Mouse (Mus musculus): ENCODE measurements around the gene Fgfr2.
A peak's percentile ranks its signal among the peaks of the same experiment; 100 is the strongest.

Fgfr2 gene

DNA sequence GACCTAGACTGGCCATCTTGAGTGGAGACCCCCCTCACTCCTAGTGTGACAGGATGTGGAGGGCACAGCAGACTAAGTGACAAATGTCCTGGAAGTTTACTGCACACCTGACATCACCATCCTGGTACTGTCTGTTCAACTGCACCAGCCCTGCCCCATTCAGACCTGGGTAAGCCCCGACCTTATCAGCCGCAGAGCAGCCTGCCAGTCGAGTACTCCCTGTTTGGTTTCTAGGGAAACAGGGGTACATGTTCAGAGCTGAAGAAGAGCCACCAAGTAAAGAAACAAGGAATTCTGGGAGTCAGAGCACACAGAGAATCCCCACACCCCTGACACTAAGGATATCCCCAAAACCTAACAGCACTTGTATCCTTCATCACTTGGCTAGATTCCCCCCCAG lies 861.3 kb downstream of the Fgfr2 start:
- no peak for DNase-seq (ENCODE audit: low spot score)

GRCm38 (mm10) chr7:132260632-132261031 lies 862.5 kb downstream of the Fgfr2 start:
- DNase-seq (ENCODE audit: low spot score), result no peak

DNA sequence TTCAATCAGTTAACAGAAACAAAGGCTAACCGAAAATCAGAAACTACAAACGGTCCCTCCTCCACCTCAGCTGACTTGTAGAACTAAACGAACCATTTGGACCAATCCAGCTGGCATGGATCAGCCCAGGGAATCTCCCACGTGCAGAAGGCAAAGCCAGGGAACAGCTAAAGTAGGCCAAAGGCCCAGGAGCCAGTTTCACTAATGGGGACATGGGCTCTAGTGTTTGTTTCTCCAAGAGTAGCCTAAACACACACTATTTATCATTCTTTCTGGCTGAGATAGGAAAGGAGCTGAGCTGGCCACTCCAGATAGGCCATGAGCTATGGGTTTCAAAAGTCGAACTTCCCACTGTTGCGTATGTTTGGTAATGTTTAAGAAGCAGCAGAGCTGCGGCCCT lies 864.3 kb downstream of the Fgfr2 start:
- DNase-seq (ENCODE audit: low spot score), result no peak

DNA sequence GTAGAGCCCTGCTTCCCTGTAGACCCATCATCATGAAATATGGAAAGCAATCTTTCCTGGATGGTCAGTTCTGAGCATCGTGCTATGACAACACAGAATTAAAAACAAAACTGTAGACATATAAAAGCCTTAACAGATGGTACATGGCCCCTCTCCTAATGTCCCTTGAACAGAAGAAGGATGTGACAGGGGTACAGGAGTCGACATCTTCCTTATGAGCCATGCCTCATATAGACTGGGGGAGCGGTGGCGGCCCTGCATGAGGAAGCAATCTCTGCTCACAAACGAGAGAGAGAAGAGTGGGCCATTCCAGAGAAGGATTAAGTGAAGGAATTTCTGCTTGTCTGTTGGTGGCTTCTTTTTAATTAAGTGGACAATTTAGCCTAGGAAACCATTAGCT lies 864.9 kb downstream of the Fgfr2 start:
- no peak for DNase-seq (ENCODE audit: low spot score)

DNA sequence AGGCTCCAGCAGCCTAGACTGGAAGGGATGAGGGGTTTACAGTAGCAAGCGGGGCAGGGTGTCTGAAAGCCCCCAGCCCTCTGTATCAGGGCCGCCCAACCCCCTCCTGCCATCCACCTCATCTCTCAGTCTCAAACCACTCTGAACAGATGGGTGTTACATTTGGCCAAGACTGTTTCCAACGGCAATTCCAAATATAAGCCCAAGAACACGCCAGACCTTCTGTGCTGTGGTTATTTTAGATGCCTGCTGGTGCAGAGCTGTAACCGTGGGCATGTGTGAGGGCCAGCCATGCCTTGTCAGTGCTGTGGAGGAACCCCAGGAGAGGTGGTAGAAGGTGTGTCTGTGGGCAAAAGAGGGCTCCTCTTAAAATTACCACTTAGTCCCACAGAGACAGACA lies 869.6 kb downstream of the Fgfr2 start:
- no peak for DNase-seq (ENCODE audit: low spot score)

DNA sequence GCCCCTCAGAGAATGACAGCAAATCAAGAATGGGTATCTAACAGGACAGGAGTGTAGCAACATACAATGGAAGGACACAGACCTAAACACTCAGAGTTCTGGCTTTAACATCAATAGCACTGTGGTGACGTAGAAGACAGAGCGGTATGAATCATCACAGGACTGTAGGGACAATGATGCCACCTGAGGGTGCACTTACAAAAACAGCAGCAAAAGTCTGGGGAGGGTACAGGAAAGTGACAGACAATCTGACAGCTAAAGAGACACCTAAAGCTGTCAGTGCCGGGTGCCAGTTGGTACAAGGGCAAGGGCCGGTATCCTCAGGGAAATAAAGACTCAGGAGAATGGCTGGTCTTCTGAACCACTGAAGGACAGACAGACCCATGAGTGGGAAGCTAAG lies 870.1 kb downstream of the Fgfr2 start:
- no peak for DNase-seq (ENCODE audit: low spot score)

GRCm38 (mm10) chr7:132249563-132250119 lies 873.5 kb downstream of the Fgfr2 start:
- DNase-seq (ENCODE audit: low spot score), result no peak

- no peak for DNase-seq (ENCODE audit: low spot score)
Measured at GRCm38 (mm10) chr7:132247567-132247966, 875.6 kb downstream of the Fgfr2 start.

- DNase-seq (ENCODE audit: low spot score), result no peak
Measured at GRCm38 (mm10) chr7:132247091-132247490, 876.1 kb downstream of the Fgfr2 start.

DNA sequence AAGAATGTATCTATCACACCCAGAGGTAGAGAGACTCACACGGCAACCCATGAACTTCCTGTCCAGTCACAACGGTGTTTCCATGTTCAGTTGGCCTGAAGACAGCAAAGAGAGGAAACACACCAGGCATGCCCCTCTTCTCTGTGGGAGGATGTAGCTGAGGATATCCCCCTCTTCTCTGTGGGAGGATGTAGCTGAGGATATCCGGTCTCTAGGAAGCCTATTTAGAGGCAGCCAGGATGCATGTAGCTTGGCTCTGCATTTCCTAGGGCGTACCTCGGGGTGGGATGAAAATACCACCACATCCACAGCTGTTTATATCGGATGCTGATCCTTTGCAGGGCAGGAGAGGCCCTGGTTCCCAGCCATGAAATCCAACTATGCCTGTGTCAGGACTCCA lies 877.4 kb downstream of the Fgfr2 start:
- no peak for DNase-seq (ENCODE audit: low spot score)

DNA sequence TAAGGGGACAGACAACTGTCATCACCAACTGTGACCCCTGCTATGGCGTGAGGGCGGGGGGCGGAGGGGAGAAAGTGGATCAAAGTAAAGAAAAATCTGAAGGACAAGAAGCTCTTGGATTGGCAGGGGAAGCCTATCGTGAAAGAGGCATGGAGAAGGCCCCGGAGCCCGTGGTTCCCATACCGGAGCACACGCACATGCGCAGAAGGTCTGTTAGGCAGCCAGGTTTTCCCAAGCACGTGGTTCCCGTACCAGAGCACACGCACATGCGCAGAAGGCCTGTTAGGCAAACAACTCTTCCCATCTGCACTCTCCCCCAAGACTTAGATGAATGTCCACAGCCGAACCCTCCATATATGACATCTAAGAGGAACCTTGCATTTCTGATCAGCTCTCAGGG lies 878.5 kb downstream of the Fgfr2 start:
- no peak for DNase-seq (ENCODE audit: low spot score)

- DNase-seq (ENCODE audit: low spot score), result no peak
Measured at GRCm38 (mm10) chr7:132243225-132243624, 879.9 kb downstream of the Fgfr2 start.

DNA sequence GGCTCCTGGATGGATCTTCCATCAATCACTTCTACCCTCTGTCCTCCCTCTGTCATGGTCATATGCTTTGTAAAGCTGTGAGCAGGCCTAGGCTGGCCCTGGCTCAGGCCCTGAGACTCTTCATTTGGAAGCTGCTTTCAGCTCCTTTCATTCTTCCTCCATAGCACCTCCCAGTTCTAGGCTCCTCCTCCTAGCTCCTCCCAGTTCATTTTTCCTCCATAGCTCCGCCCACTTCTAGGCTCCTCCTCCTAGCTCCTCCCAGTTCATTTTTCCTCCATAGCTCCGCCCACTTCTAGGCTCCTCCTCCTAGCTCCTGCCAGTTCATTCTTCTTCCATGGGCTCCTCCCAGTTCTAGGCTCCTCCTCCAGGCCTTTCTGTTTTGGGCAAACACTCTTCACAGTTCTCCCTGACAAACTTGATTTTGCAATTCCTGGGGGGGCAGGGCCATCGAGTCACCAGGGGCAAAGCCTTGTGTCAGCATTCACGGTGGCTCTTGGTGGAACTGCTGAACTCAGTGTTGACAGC lies 880.5 kb downstream of the Fgfr2 start:
- DNase-seq (ENCODE audit: low spot score), result no peak

GRCm38 (mm10) chr7:132238921-132239320 lies 884.2 kb downstream of the Fgfr2 start:
- DNase-seq (ENCODE audit: low spot score), result no peak

GRCm38 (mm10) chr7:132237191-132237590 lies 886.0 kb downstream of the Fgfr2 start:
- no peak for DNase-seq (ENCODE audit: low spot score)

GRCm38 (mm10) chr7:132236789-132237188 lies 886.4 kb downstream of the Fgfr2 start:
- no peak for DNase-seq (ENCODE audit: low spot score)

GRCm38 (mm10) chr7:132234250-132234649 lies 888.9 kb downstream of the Fgfr2 start:
- DNase-seq (ENCODE audit: low spot score), result no peak

DNA sequence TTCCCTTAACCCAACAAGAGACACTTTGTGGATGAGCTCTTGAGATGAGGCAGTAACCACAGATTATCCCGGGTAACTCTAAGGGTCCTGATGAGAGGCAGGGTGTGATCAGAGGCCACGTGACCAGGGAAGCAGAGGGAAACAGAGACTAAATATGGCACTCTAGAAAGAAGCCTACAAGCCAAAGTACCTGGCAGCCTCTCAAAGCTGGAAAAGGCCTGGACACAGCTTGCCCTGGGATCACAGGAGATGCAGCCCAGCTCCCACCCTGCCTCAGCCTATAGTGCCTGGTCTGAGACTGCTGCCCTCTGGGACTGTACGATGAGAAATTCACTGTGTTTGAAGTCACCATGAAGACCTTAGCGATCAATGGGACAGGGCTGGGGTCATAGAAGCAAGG lies 889.4 kb downstream of the Fgfr2 start:
- no peak for DNase-seq (ENCODE audit: low spot score)

GRCm38 (mm10) chr7:132232937-132233336 lies 890.2 kb downstream of the Fgfr2 start:
- no peak for DNase-seq (ENCODE audit: low spot score)

GRCm38 (mm10) chr7:132231476-132231875 lies 891.7 kb downstream of the Fgfr2 start:
- DNase-seq (ENCODE audit: low spot score), result no peak

DNA sequence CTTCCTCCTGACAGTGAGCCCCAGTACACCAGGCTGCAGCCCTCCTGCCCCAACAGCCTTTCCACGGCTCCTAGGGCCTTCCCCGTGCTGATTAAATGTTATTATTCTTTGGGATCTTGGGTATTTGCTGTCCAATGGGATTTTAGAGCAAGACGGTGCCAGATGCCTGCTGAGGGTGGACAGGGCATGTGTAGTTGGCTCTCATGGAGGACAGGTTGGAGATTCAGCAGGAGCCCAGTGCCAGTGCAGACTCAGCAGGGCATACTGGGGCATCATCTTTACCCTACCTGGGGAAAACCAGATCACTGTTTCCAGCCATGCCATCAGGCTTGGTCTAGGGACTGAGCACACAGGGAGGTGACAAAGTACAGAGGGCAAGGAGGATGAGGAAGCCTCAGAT lies 892.2 kb downstream of the Fgfr2 start:
- no peak for DNase-seq (ENCODE audit: low spot score)

DNA sequence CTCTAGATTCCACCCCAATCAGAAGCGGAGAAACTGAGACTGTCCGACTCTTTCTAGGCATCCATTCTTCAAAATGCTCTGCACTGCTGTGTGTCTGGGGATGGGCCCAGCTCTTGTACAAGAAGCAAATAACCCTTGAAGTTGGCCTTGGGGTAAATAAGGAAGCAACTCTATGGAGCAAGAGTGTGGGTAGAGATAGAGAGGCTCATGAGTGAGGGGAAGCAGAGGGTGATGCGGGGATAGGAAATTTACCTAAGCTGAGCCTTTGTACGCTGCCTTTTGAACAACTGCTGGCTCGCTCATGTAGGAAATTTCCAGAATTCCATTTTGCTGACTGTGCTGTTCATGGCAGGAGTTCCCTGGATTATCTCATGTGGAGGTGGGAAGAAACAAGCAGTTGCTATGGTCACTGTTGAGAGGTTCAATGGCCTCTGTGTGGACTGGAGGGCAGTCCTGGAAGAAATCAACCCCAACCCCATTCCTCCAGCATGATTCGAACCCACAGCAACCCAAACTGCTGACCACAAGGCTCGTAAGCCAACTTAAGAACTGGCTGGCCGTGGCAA lies 896.0 kb downstream of the Fgfr2 start:
- DNase-seq (ENCODE audit: low spot score), result no peak

DNA sequence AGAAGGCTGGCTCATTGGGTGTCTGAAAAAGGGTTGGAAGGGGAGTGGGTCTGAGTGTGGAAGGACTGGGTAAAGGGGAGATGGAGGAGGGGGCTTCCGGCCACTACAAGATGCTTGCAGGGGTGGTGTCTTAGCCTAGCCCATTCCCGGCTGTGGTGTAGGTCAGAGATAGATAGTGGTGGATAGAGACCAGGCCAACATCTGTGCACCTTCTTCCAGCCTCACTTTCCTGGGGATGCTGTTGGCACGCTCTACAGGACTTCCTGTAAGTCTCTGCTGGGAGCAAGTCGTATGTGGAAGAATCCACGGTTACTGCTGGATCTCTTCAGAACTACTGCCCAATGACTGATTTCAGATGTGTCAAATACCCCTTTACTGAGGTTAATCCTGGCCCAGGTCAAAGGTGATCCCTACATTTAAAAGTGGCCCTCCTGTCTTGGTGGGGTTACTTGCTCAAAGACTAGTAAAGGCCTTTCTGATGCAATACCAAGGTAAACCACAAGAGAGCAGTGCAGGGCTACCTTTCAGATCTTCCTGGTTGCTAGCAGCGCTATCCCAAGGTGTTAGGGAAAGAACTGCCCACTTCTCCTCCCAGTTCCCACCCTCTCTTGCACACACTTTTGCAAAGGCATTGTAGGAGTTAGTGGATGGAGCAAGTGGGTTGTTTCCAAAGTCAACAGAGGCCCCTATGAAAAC lies 896.6 kb downstream of the Fgfr2 start:
- peak; percentile 73 for DNase-seq (ENCODE audit: low spot score)
